Mouse (Mus musculus) MEL (cell line): ENCODE data around the gene Brca2. TPM values are rescaled to one million over a fixed set of nuclear protein-coding genes. Genes with fewer than 3 reads are reported as not detected.

Experiments used
- DNase-seq: peaks from one replicate; pipeline ENCODE4 v3.0.0; 2011; ENCODE audit warnings: low read depth, low spot score
- H3K27ac ChIP-seq: 2 replicates; pipeline ENCODE4 v1.5.1; 2012; ENCODE audit warnings: low read depth, mild to moderate bottlenecking, control low read depth, low read length, moderate library complexity; ENCODE audit not compliant: control insufficient read depth
- H3K27me3 ChIP-seq, 2 experiments: fragments of 150-350 bp in 1 of 2; sonication (generic) in 1 of 2; 2 replicates each; pipeline ENCODE4 v1.6.1; 2012; ENCODE audit warnings: low read length in 2 of 2, mild to moderate bottlenecking in 2 of 2, improper control_type of control experiment in 1 of 2, moderate library complexity in 1 of 2; ENCODE audit not compliant: insufficient read depth in 2 of 2, control insufficient read depth in 1 of 2
- H3K36me3 ChIP-seq, 2 experiments: 2 replicates each; pipeline ENCODE4 v1.6.1; 2012 to 2014; ENCODE audit warnings: low read length in 2 of 2, improper control_type of control experiment in 1 of 2, inconsistent platforms in 1 of 2, mild to moderate bottlenecking in 1 of 2; ENCODE audit not compliant: insufficient read depth in 2 of 2, control insufficient read depth in 1 of 2
- H3K4me1 ChIP-seq, 2 experiments: fragments of 150-350 bp in 1 of 2; sonication (generic) in 1 of 2; 2 replicates each; pipeline ENCODE4 v1.6.1; 2012; ENCODE audit warnings: low read length in 2 of 2, improper control_type of control experiment in 1 of 2, mild to moderate bottlenecking in 1 of 2; ENCODE audit not compliant: insufficient read depth in 2 of 2, control insufficient read depth in 1 of 2
- H3K4me3 ChIP-seq, 2 experiments: fragments of 150-350 bp in 1 of 2; sonication (generic) in 1 of 2; 2 replicates each; pipeline ENCODE4 v1.5.1; 2012; ENCODE audit warnings: low read depth in 2 of 2, low read length in 2 of 2, mild to moderate bottlenecking in 2 of 2, moderate library complexity in 2 of 2, control low read depth in 1 of 2, improper control_type of control experiment in 1 of 2; ENCODE audit not compliant: control insufficient read depth in 1 of 2, insufficient read depth in 1 of 2
- H3K79me2 ChIP-seq: 2 replicates; pipeline ENCODE4 v1.6.1; 2012; ENCODE audit warnings: mild to moderate bottlenecking, low read length, moderate library complexity; ENCODE audit not compliant: control insufficient read depth, poor library complexity, insufficient read depth
- H3K9ac ChIP-seq: 2 replicates; pipeline ENCODE4 v1.6.1; 2012; ENCODE audit warnings: low read depth, mild to moderate bottlenecking, control low read depth, low read length, moderate library complexity; ENCODE audit not compliant: control insufficient read depth, poor library complexity, severe bottlenecking
- H3K9me3 ChIP-seq: fragments of 150-350 bp; sonication (generic); replicated peaks from 2 replicates; pipeline ENCODE4 v1.6.1; 2012; ENCODE audit warnings: mild to moderate bottlenecking, low read length, improper control_type of control experiment, moderate library complexity; ENCODE audit not compliant: insufficient read depth
- BHLHE40 ChIP-seq: IDR thresholded peaks from 2 replicates; pipeline ENCODE4 v1.6.1; 2012; ENCODE audit warnings: low read depth, mild to moderate bottlenecking, inconsistent platforms, low read length, improper control_type of control experiment, borderline replicate concordance
- CHD1 ChIP-seq: IDR thresholded peaks from 2 replicates; pipeline ENCODE4 v1.6.1; 2012; ENCODE audit warnings: low read depth, mild to moderate bottlenecking, inconsistent platforms, low read length, improper control_type of control experiment
- CHD2 ChIP-seq: IDR thresholded peaks from 2 replicates; pipeline ENCODE4 v1.6.1; 2011; ENCODE audit warnings: low read length, improper control_type of control experiment
- E2F4 ChIP-seq: IDR thresholded peaks from 2 replicates; pipeline ENCODE4 v1.6.1; 2011; ENCODE audit warnings: low read depth, low read length, improper control_type of control experiment, borderline replicate concordance
- ELF1 ChIP-seq: IDR thresholded peaks from 2 replicates; pipeline ENCODE4 v1.6.1; 2014; ENCODE audit warnings: low read depth, mild to moderate bottlenecking, inconsistent platforms, low read length, improper control_type of control experiment, moderate library complexity
- ETS1 ChIP-seq: IDR thresholded peaks from 2 replicates; pipeline ENCODE4 v1.6.1; 2012; ENCODE audit warnings: low read depth, mild to moderate bottlenecking, inconsistent platforms, low read length, improper control_type of control experiment, moderate library complexity
- GABPA ChIP-seq: IDR thresholded peaks from 2 replicates; pipeline ENCODE4 v1.6.1; 2012; ENCODE audit warnings: low read depth, mild to moderate bottlenecking, inconsistent platforms, low read length, improper control_type of control experiment, moderate library complexity
- JUND ChIP-seq: IDR thresholded peaks from 2 replicates; pipeline ENCODE4 v1.6.1; 2011; ENCODE audit warnings: low read depth, mild to moderate bottlenecking, improper control_type of control experiment, low read length
- MAX ChIP-seq: IDR thresholded peaks from 2 replicates; pipeline ENCODE4 v1.6.1; 2011; ENCODE audit warnings: low read length, improper control_type of control experiment
- MYB ChIP-seq: IDR thresholded peaks from 2 replicates; pipeline ENCODE4 v1.6.1; 2011; ENCODE audit warnings: mild to moderate bottlenecking, low read depth, low read length, improper control_type of control experiment
- NELFE ChIP-seq: IDR thresholded peaks from 2 replicates; pipeline ENCODE4 v1.6.1; 2011; ENCODE audit warnings: low read depth, low read length, improper control_type of control experiment
- POLR2AphosphoS2 ChIP-seq: IDR thresholded peaks from 2 replicates; pipeline ENCODE4 v1.6.1; 2011; ENCODE audit warnings: low read length, improper control_type of control experiment
- RCOR1 ChIP-seq: IDR thresholded peaks from 2 replicates; pipeline ENCODE4 v1.6.1; 2012; ENCODE audit warnings: low read depth, mild to moderate bottlenecking, inconsistent platforms, low read length, improper control_type of control experiment
- SMC3 ChIP-seq: IDR thresholded peaks from 2 replicates; pipeline ENCODE4 v1.6.1; 2011; ENCODE audit warnings: low read depth, low read length, improper control_type of control experiment
- TAL1 ChIP-seq: IDR thresholded peaks from 2 replicates; pipeline ENCODE4 v1.6.1; 2012; ENCODE audit warnings: mild to moderate bottlenecking, inconsistent platforms, low read length, moderate library complexity, mixed read lengths
- TBP ChIP-seq: IDR thresholded peaks from 2 replicates; pipeline ENCODE4 v1.8.0; 2011; ENCODE audit warnings: low read depth, low read length, improper control_type of control experiment
- USF1 ChIP-seq: IDR thresholded peaks from 2 replicates; pipeline ENCODE4 v1.6.1; 2014; ENCODE audit warnings: low read depth, mild to moderate bottlenecking, inconsistent platforms, low read length, improper control_type of control experiment, moderate library complexity
- ZMIZ1 ChIP-seq: IDR thresholded peaks from 2 replicates; pipeline ENCODE4 v1.6.1; 2012; ENCODE audit warnings: low read depth, mild to moderate bottlenecking, inconsistent platforms, low read length, improper control_type of control experiment, moderate library complexity
- polyA plus RNA-seq, 2 experiments: library from polyadenylated mRNA; stranded (reverse) in 1 of 2; unstranded in 1 of 2; fragments of >175 nt in 1 of 2; fragments of >200 nt in 1 of 2; gene quantifications; 2 replicates each; pipeline versions ENCODE4 v1.2.1 to v1.2.4; 2012; ENCODE audit warnings: low replicate concordance in 2 of 2, low read depth in 1 of 2; ENCODE audit not compliant: insufficient read length in 2 of 2, insufficient read depth in 1 of 2, missing spikeins in 1 of 2
- total RNA-seq: library from RNA; depleted of rRNA; stranded (reverse); fragments of 300-350 nt; gene quantifications from 2 replicates; pipeline ENCODE4 v1.2.3, GENCODE M21; 2012

The Brca2 gene
- total and polyA plus RNA-seq, 3 experiments, result 29.8 to 239 (median 53.4) TPM

GRCm38 (mm10) chr5:150564426-150564825, 42.0 kb downstream of the Brca2 start:
- no peak for TF ChIP-seq CHD1
- Histone ChIP-seq H3K9me3 (no peaks in the 10 kb centered on the region), H3K36me3 (peaks cover 0 to 8% of the 10 kb centered on the region in 2 experiments; a peak in 2 of 4 replicates), H3K9ac (no peak overlapping the region), H3K79me2 (no peaks in the 10 kb centered on the region), H3K27me3 (no peaks in the 10 kb centered on the region), H3K4me1 (no peaks in the 10 kb centered on the region), H3K4me3 (no peak overlapping the region), H3K27ac (no peak overlapping the region)
- no peak for DNase-seq

GRCm38 (mm10) chr5:150566226-150566625, 43.8 kb downstream of the Brca2 start:
- peaks cover 0 to 7% of the 10 kb centered on the region in 2 experiments; a peak in 2 of 4 replicates for H3K36me3 ChIP-seq

GRCm38 (mm10) chr5:150566971-150567370, 44.5 kb downstream of the Brca2 start:
- Histone ChIP-seq H3K36me3 (peaks cover 0 to 9% of the 10 kb centered on the region in 2 experiments; a peak in 2 of 4 replicates), H3K4me1 (no peaks in the 10 kb centered on the region), H3K79me2 (no peaks in the 10 kb centered on the region), H3K27ac (no peak overlapping the region), H3K9ac (no peak overlapping the region), H3K4me3 (no peak overlapping the region), H3K9me3 (no peaks in the 10 kb centered on the region), H3K27me3 (no peaks in the 10 kb centered on the region)
- TF ChIP-seq GABPA (no peak), MAX (no peak), ELF1 (no peak), RCOR1 (no peak), NELFE (no peak), SMC3 (no peak)
- DNase-seq, result no peak

More at GRCm38 (mm10) chr5:150566226-150566625, 43.8 kb downstream of the Brca2 start:
- H3K27ac ChIP-seq, result no peak overlapping the region
- H3K27me3 ChIP-seq, result no peaks in the 10 kb centered on the region
- H3K9ac ChIP-seq, result no peak overlapping the region
- TF ChIP-seq ETS1 (no peak), POLR2AphosphoS2 (no peak), TAL1 (no peak), ZMIZ1 (no peak), TBP (no peak), E2F4 (no peak), JUND (no peak), MYB (no peak), BHLHE40 (no peak), GABPA (no peak), USF1 (no peak), CHD2 (no peak)
- TF ChIP-seq, all 39 proteins: peak for 0
- Histone ChIP-seq H3K9me3 (no peaks in the 10 kb centered on the region), H3K4me3 (no peak overlapping the region), H3K4me1 (no peaks in the 10 kb centered on the region), H3K79me2 (no peaks in the 10 kb centered on the region)
- no peak for DNase-seq
